Mouse (Mus musculus) liver, embryonic 14.5 days (tissue): ENCODE results near the gene Gm9508.

Experiments
- CTCF ChIP-seq: IDR thresholded peaks from 2 replicates; pipeline ENCODE4 v1.5.1; 2016; ENCODE audit warnings: antibody characterized with exemption, low read depth, control low read depth
- EP300 ChIP-seq: IDR thresholded peaks from 2 replicates; pipeline ENCODE4 v1.6.1; 2016; ENCODE audit warnings: antibody characterized with exemption, low read depth

- TF ChIP-seq EP300 = no peak
- no peak for TF ChIP-seq CTCF
Measured at GRCm38 (mm10) chr10:77738929-77739328, 41.9 kb upstream of the Gm9508 start.
